ENCODE assay signal across 8 mouse cellular contexts in the genomic region with DNA sequence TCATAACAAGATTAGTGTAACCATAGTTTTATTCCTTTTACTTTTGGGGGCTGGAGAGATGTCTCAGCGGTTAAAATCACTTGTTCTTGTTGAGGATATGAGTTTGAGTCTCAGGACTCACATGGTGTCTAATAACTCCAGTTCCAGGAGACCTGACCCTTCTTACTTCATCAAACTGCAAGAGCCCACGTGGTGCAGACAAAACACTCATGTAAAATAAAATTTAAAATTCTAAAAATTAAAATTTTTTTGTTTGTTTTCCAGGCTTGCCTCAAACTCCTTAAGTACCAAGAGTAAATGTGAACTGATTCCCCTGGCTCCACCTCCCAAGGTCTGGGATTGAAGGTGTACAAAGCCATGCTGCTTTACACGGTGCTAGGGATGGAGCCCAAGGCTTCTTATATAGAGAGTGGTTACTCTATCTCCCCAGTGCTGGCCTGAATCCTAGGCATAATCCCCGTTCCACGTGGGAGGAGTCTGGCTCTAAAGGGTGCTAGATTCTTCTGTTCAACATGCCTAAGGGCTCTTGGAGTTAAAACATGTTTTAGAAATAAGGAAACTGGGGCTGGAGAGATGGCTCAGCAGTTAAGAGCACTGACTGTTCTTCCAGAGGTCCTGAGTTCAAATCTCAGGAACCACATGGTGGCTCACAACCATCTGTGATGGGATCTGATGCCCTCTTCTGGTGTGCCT. TPM values are rescaled to one million over a fixed set of nuclear protein-coding genes. Genes with fewer than 3 reads are reported as not detected.
DNase-seq lines count a peak whose midpoint lies in the region; ATAC-seq lines count a peak whose summit lies in the region.

No protein-coding gene starts in this region.

- 0 out of 2 replicates have a peak, but pooled peaks cover 11% of the 10 kb centered on the region for H3K36me3 ChIP-seq in liver, embryonic 13.5 days

- H3K27ac ChIP-seq in liver, embryonic 13.5 days, result 0 out of 2 replicates have a peak overlapping the region, but pooled peaks have one; percentile 25

- ATAC-seq in liver, embryonic 13.5 days (ENCODE audit: low read depth), result no peak

- H3K9ac ChIP-seq in liver, embryonic 13.5 days, result no peak overlapping the region

- 27% methylated on average over 5 of the region's 5 CpGs for WGBS in liver, embryonic 13.5 days (ENCODE audit: insufficient replicate concordance)

- peaks cover 27% of the 10 kb centered on the region for H3K27me3 ChIP-seq in liver, embryonic 13.5 days

- H3K4me3 ChIP-seq in liver, embryonic 13.5 days (replicated peaks), result peak overlapping the region; percentile 72

- DNase-seq in frontal cortex, postnatal 36 days (ENCODE audit: low spot score in 2 of 2), result peak; percentile 28 to 62
- DNase-seq in frontal cortex, postnatal 10 days (ENCODE audit: low spot score in 2 of 2), result no peak
- DNase-seq in right cerebral cortex, adult 2 months (ENCODE audit: low spot score in 2 of 2), result peak; percentile 25 to 27
- no peak for DNase-seq in right cerebral cortex, postnatal 4 days
- DNase-seq in liver, embryonic 13.5 days, result no peak
- DNase-seq in T-cell, adult 2 months (ENCODE audit: low spot score), result no peak
- DNase-seq in kidney, postnatal 14 days, result no peak
- no peak for DNase-seq in kidney, postnatal 4 days

- H3K9me3 ChIP-seq in liver, embryonic 13.5 days (replicated peaks), result no peaks in the 10 kb centered on the region

- H3K4me1 ChIP-seq in liver, embryonic 13.5 days (replicated peaks), result peaks cover 35% of the 10 kb centered on the region

- peak overlapping the region; percentile 100 for H3K4me2 ChIP-seq in liver, embryonic 13.5 days

RNA-seq across cellular contexts. Expression of a gene that starts 0.8 kb away (rescaled TPM):
- 6.6 and 8.4 TPM in 2 replicates for polyA plus RNA-seq in liver, embryonic 13.5 days (2015; fragmentation: Nextera tagmentation; extraction: Ambion mirVana)

RNA-seq across cellular contexts. Expression of a gene that starts 8.4 kb away (rescaled TPM):
- polyA plus RNA-seq in liver, embryonic 13.5 days (2015; fragmentation: Nextera tagmentation; extraction: Ambion mirVana), result 1.0 and 1.2 TPM in 2 replicates

RNA-seq across cellular contexts. Expression of a gene that starts 8.5 kb away (rescaled TPM):
- polyA plus RNA-seq in liver, embryonic 13.5 days (2015; fragmentation: Nextera tagmentation; extraction: Ambion mirVana), result 49.5 and 57.2 TPM in 2 replicates

RNA-seq across cellular contexts. Expression of a gene that starts 18.0 kb away (rescaled TPM):
- polyA plus RNA-seq in liver, embryonic 13.5 days (2015; fragmentation: Nextera tagmentation; extraction: Ambion mirVana), result 0.99 and 1.4 TPM in 2 replicates

RNA-seq across cellular contexts. Expression of a gene that starts 36.7 kb away (rescaled TPM):
- 2.1 and 2.6 TPM in 2 replicates for polyA plus RNA-seq in liver, embryonic 13.5 days (2015; fragmentation: Nextera tagmentation; extraction: Ambion mirVana)

Comparison
In these comparisons a context has a peak if more than half of its experiments do, and no peak if none do; other contexts are left out.
1. DNase-seq: peak in frontal cortex, postnatal 36 days (2 of 2) and right cerebral cortex, adult 2 months (2 of 2); none in frontal cortex, postnatal 10 days (0 of 2), right cerebral cortex, postnatal 4 days (single experiment), liver, embryonic 13.5 days (single experiment), T-cell, adult 2 months (single experiment), kidney, postnatal 14 days (single experiment) and kidney, postnatal 4 days (0 of 2).